Mouse (Mus musculus): ENCODE data around the gene Mllt10.

Gene Mllt10

GRCm38 (mm10) chr2:18055016-18055928 lies at the start of gene Mllt10:
TSS of gene Mllt10 (plus strand) at chr2:18055237.
- peak; percentile 47 for DNase-seq (ENCODE audit: extremely low spot score, low spot score)

GRCm38 (mm10) chr2:18011226-18011625 lies 43.8 kb upstream of the Mllt10 start:
- no peak for DNase-seq (ENCODE audit: extremely low spot score, low spot score)

- no peak for DNase-seq (ENCODE audit: extremely low spot score, low spot score)
Measured at GRCm38 (mm10) chr2:18012866-18013265, 42.2 kb upstream of the Mllt10 start.

GRCm38 (mm10) chr2:18015581-18015980 lies 39.5 kb upstream of the Mllt10 start:
- no peak for DNase-seq (ENCODE audit: extremely low spot score, low spot score)

GRCm38 (mm10) chr2:18016639-18017038 lies 38.4 kb upstream of the Mllt10 start:
- DNase-seq (ENCODE audit: extremely low spot score, low spot score) = no peak

GRCm38 (mm10) chr2:18017321-18017720 lies 37.7 kb upstream of the Mllt10 start:
- DNase-seq (ENCODE audit: extremely low spot score, low spot score) = no peak

- DNase-seq (ENCODE audit: extremely low spot score, low spot score) = no peak
Measured at GRCm38 (mm10) chr2:18019122-18019521, 35.9 kb upstream of the Mllt10 start.

- no peak for DNase-seq (ENCODE audit: extremely low spot score, low spot score)
Measured at GRCm38 (mm10) chr2:18022886-18023285, 32.2 kb upstream of the Mllt10 start.

GRCm38 (mm10) chr2:18025116-18025515 lies 29.9 kb upstream of the Mllt10 start:
- DNase-seq (ENCODE audit: extremely low spot score, low spot score) = no peak

GRCm38 (mm10) chr2:18025781-18026115 lies 29.3 kb upstream of the Mllt10 start:
- DNase-seq (ENCODE audit: extremely low spot score, low spot score) = no peak

GRCm38 (mm10) chr2:18026116-18026947 lies 28.7 kb upstream of the Mllt10 start:
- DNase-seq (ENCODE audit: extremely low spot score, low spot score) = peak; percentile 77

- DNase-seq (ENCODE audit: extremely low spot score, low spot score) = peak; percentile 95
Measured at GRCm38 (mm10) chr2:18027448-18028139, 27.4 kb upstream of the Mllt10 start.

GRCm38 (mm10) chr2:18028140-18029021 lies 26.7 kb upstream of the Mllt10 start:
- DNase-seq (ENCODE audit: extremely low spot score, low spot score) = peak; percentile 90

GRCm38 (mm10) chr2:18029656-18030055 lies 25.4 kb upstream of the Mllt10 start:
- DNase-seq (ENCODE audit: extremely low spot score, low spot score) = no peak

GRCm38 (mm10) chr2:18030581-18030980 lies 24.5 kb upstream of the Mllt10 start:
- peak; percentile 38 for DNase-seq (ENCODE audit: extremely low spot score, low spot score)

- DNase-seq (ENCODE audit: extremely low spot score, low spot score) = peak; percentile 74
Measured at GRCm38 (mm10) chr2:18031271-18031821, 23.7 kb upstream of the Mllt10 start.

- DNase-seq (ENCODE audit: extremely low spot score, low spot score) = peak; percentile 81
Measured at GRCm38 (mm10) chr2:18031831-18032537, 23.1 kb upstream of the Mllt10 start.

- DNase-seq (ENCODE audit: extremely low spot score, low spot score) = peak; percentile 50
Measured at GRCm38 (mm10) chr2:18032538-18032895, 22.5 kb upstream of the Mllt10 start.

GRCm38 (mm10) chr2:18033166-18034108 lies 21.6 kb upstream of the Mllt10 start:
- peak; percentile 42 for DNase-seq (ENCODE audit: extremely low spot score, low spot score)
